Mouse (Mus musculus) naive thymus-derived CD4-positive, alpha-beta T cell, adult 2 months (primary cell): ENCODE data around the gene Igf2r.

Experiments
- DNase-seq: peaks from one replicate; pipeline ENCODE4 v3.0.0-alpha.2; 2011; ENCODE audit warnings: low read depth

Igf2r gene

DNA sequence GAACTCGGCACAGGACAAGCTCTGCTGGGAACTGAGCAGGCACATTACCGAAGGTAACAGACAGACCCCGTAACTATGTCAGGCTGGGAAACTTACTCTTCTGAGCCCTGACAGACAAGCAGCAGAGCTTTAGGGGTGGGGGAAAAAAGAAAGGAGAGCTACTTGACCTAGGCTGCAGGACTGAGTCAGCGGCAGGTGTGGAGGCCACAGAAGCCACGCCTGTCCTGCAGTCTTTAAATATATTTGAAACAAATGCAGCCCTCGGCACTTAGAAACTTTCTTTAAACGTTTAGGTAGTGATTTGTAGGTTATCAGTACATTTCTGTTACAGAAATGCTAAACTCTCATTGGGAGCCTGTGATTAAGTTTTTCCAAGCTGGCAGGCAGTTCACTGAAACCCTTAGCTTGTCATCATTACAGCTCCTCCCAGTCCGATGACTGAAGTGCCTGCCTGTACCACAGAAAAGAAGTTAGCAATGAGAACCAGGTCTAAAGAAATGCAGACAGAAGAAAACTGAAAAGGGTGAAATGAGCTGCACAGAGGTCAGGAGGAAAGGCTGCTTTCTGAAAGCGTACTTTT lies 18.8 kb downstream of the Igf2r start:
- DNase-seq: no peak

DNA sequence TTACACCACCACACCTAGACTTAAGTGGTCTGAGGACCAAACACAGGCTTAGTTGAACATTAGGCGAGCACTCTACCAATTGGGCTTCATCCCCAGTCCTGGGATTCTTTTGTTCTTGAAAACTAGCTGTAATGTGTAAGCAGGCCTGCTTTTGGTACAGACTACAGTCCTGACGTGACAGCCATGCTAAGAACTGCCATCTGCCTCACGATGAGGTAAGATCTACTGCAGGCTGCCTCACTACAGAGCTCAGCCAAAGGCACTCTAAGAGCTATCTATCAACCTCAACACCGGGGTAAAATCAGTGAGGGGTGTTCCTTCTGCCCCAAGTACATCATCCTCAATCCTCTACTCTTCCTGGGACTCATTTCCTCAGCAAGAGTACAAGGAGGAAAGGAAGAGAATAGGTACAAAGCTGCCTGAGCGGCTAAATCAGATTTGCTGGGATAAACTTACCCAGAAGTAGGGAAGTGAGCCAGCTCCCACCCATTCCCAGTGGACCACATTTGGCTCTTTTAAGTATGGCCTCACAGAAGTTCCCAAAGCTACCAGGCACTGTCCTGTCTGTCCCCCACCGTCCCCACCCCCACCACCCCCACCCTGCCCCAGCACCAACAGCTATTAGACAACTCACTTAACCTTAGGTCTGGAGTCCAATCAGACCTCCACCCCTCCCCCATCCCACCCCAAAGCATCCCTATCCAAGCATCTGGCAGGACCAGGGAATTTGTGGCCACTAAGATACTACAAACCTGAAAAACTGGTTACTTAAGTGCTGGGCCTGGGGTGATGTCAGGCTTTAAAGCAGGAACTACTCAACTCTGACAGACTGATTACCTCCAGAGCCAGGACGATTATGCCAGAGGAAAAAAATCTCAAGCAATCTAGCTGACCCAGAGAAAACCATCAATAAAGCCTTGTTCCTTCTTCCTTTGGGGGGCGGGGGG lies 19.8 kb downstream of the Igf2r start:
- no peak for DNase-seq

DNA sequence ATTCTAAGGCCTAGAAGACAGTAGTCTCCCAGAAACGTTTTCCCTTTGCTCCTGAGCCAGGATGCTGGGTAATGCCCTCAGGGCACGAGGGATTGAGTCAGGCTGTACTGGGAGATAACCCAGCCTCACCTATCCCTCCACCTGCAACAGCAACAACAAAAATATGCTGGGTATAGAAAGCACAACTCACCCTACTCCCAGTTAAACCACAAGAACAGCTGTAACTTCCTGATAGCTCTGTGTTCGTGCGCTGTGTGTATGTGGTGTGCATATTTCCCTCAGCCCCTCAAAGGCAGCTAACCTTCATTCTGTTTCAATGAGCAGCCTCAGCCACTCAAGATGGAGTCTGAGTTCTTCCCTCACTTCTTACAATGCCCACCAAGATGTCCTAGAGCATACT lies 23.7 kb downstream of the Igf2r start:
- DNase-seq: peak; percentile 62

DNA sequence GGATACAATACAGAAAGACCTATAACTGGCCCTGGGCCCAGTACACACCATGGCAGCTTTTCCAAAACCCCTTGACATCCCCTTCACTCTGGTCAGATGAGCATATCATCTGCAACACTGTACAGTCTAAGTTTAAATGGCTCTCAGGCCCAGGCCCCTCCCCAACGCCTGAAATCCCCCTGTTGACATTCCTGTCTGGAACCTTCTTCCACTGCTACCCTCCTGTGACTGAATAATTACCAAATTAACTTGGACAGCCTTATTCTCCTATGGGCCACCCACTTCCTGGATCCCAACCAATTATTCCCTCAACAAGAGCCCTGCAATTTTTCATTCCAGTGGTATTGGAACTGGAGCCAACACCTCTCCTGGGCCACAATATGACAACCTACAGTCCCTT lies 25.4 kb downstream of the Igf2r start:
- no peak for DNase-seq

DNA sequence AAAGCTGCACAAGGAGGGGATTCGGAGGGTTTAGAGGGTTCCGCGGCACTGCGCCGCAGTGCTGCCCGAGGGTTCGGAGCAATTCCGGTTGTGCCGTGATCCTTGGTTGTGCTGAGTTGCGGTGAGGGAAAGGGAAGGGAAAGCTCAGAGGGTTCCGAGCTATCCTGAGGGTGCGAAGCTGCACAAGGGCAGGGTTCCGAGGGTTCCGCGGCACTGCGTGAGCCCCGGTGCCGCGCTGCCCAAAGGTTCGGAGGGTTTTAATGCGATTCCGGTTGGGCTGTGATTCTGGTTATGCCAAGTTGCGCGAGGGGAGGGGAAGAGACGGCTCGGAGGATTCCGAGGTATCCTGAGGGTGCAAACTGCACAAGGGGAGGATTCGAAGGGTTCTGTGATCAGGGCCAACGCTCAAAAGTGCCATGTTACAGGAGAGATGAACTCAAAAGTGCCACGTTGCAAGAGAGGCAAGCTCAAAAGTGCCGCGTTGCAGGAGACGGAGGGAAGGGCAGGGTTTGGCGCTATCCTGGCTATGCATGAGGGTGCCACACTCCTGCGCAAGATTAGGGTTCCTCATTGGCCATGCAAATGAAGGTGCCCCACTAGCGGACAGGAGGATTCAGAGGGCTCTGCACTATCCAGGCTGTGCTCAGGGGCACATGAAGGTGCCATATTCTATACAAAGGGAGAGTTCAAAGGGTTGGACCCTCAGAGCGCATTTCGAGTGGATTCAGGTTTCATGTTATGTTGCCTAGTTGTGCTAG lies 27.1 kb downstream of the Igf2r start:
- DNase-seq: peak; percentile 44

DNA sequence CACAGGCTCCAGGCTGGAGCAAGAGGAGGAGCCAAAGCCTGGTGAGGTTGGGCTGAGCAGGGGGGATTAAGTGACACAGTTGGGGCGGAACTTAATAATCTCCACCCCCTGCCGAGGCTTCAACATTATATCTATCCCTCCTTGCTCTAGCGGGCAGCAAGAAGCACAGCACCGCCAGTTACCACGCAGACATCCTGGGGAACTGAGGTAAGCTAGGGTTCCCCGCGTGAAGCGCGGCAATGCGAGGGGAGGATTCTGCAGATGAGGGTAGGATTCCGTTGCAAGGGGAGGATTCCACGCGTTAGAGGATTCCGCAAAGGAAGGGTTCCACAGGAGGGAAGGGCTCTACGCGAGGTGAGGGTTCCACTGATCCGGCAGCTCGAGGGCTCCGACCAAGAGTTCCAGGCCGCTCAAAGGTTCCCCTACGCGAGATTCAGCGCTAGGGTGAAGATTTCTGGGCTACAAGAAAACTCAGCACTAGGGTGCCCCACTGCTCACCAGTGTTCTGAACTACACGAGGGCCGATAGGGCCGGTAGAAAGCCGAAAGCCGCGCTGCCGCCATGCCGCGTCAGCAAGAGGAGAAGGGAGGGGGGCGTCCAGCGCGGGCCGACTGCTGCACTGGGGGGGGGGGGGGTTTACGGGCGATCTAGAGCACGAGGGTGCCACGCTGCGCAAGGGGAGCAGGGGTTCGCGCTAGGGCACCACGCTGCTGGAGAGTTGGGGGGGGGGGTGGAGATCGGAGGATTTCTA lies 28.1 kb downstream of the Igf2r start:
- peak; percentile 79 for DNase-seq

DNA sequence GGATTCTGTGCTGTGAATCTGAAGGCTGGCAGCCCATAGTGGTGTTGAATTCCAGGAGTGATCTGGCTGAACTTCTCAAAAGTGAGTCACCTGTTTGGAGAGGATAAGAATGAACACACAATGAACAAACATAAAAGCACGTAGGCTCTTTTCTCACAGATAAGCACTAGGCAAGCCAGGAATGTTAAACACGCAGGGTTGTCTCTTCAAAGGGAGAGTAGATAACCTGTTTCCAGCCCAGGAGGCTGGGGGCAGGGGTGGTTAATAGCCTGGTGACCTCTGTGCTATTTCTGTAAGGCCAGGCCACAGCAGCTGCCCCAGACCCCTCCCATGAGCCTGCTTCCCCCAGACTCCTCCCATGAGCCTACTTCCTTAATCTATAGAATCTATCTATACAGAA lies 29.1 kb downstream of the Igf2r start:
- DNase-seq: no peak

DNA sequence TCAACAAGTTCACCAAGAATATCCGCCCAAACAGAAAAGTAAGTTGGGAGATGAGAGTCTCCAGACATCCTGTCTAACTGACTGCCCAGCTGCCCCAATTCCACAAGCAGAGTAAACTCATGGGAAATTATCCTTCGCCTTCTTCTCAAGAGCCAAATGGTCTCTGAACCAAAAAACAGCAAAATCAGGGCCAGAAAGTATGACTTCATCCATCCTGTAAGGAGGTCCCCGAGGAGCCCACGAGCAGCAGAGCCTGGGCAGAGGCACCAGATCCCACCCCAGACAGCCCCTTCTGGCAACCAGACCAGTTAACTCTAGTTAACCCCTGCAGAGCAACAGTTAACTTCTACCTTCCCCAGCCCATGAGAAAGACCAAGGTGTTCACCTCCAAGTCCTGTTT lies 29.9 kb downstream of the Igf2r start:
- DNase-seq: no peak

DNA sequence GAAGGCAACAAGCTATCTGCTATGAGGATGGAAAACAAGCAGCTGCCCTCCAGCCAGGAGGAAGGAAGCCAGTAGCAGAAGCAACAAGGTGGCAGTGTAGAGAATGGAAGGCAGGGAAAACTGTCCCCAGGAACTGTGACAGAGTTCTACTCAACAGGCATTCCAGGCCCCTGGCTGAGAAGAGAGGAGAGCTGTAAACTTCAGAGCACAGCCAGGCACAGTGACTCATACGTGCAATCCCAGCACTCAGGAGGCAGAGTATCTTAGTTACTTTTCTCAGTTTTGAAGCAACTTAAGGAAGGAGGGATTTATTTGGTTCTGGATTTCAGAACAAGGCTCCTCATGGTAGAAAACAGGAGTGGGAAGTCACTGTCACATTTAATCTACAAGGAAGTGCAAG lies 31.5 kb downstream of the Igf2r start:
- DNase-seq: no peak

DNA sequence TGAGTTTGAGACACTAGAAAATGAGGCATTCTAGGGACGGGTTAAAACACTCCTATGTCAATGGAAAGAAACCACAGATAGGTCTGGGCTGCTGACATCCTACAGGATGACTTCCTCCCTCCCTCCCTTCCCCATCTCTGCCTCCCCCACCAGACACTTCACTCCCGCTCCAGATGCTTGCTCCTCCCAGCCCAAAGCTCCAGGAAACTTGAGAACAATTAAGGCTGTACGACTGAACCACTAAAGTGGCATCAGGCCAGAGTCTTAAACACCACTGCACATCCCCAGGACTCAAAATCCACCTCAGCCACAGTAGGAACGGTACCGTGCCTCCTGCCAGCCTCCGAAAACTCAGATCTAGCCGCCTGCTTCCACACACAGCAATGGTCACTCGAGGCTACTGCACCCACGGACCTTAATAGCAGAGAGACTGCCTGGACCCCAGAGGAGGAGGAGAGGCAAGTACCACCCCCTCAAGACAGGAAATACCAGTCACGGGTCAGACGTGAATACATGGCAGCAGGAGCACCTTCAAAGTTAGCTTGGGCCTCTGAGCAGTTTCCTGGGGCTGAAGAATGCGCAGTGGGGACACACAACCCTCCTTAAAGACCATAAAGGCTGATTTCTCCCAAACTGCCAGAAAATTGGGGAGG lies 35.1 kb downstream of the Igf2r start:
- no peak for DNase-seq

DNA sequence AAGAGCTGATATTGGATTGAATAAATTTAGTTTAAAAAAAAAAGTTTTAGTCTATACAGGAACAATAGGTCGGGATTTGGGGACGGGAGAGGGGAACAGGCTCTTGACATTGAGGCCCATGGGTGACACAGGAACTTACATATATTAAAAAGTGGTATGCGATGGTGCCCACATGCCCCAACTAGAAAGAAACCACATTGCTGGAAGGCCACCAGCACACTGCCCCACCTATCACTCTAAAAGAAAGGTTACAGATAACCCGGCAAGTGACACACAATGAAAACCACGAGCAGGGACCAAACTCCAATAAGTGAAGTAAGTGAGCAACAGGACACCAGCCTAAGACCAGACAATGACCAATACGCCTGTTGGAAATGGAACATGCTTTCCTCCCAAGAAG lies 36.3 kb downstream of the Igf2r start:
- DNase-seq: no peak

DNA sequence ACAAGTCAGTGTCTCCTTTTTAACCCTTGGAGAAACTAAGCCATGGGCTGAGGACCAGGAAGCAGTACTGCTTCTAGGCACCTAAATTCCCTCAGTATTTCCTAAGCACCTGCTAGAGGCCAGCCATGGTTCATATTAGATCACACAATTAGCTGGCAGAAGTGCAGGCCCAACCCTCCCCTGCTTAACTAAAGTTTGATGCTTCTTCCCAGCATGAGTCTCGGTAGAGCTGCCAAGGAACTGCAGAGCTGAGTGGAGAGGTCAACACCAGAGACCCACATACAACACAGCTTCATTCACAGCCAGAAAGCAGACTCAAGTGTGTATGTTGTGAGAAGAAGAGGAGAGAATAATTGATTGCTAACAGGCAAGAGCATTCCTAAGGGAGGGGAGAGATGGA lies 40.9 kb downstream of the Igf2r start:
- no peak for DNase-seq

DNA sequence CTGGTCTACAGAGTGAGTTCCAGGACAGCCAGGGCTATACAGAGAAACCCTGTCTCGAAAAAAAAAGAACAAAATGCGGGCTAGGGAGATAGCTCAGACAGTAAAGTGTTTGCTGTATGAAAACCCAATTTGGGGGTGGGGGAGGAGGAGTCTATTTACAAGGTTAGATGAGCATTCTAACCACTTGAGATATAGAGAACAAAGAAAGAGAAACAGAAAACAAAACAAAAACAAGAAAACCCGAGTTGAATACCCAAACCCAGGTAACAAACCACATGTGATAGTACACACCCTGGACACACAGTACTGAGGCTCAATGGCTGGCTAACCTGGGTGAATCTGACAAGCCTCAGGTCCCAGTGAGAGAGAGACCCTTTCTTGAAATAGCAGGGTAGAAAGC lies 41.7 kb downstream of the Igf2r start:
- DNase-seq: no peak

DNA sequence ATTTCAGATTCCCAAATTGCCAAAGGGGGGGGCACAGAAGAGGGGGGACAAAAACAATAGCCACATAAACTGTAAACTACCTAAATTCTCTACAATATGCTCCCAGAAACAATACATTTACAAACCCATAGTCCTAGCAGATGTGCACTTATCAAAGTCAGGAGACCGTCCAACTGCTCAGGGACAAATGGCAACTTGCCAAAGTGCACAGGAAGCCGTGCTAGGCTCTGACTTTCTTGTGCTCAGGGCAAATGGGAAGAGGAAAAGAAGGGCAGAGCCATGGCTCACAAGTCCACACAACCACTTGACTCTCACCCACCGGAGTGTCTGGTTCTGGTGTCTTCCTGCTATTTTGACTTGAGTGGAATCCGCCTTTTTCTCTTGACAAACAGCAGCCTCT lies 43.6 kb downstream of the Igf2r start:
- no peak for DNase-seq

DNA sequence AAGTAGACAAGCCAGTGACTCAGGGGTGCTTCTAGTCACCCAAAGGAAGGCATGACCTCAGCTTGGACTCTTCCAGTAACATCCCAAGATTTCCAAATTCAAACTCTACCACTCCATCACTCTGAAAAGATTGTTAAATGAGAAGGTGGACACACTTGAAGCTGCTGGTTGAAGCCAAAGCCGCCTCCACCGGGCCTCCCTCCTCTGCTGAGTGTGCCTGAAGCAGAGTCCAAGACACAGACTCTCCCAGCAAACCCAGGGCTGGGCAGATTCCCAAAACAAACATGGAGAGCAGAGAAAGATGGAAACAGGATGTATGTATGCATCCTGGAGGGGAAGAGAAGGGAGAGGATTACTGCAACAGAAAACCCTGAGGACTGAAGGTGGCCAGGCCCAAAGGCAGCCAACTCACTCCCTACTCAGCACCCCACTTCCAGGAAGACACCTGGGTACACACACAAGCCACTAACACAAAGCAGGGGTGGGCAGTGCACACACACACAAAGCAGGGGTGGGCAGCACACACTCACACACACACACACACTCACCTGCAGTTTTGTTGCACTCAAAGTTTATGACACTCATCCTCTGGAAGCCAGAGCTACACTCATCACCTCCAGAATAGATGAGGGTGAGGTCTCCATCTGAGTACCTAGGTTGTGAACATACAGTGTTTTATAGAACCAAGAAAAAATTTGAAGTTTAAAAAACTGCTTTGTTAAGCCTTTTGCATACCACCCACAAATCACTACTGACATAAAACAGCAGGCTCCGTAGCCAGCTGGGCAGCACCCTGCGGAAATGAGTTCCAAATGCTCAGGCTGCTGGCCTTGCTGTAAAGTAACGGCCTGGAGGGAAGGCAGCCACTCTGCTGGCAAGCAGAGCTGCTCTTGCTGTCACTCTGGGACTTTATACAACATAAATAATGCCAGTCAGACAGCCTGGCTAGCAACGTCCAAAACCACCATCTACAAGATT lies 44.4 kb downstream of the Igf2r start:
- DNase-seq: no peak

DNA sequence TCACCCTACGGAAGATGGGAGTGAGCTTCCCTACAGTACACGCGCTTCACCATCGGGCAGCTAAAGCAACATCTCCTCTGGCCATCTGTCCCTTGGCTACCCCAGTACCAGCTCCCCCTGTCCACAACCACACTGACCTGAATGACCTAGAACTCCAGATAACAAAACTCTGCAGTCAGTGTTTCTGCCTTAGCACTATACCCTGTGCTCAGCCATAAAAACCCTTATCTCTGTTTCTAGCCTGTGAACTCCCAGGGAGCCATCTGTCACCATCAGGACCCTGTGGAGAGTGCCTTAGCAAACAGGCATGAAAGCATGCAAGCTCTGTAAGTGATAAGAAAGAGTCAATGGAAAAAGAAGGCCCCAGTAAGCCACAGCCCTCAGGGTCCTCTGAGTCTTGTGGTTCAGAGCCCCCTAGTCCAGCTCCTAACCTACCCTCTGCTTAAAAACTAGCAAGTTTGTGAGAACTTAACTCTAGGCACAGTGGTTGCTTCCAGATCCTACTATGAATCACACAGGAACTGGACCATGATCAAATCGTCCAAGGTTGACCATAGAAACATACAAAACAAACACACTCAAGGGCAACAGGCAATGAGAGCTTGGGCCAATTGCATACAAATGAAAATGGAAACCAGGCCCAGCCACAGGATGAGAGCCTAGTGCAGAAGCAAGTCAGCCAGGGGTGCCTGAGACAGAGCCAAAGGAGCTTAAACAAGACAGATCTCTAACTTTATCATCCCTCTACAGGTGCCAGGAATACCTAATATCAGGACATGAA lies 45.3 kb downstream of the Igf2r start:
- DNase-seq: no peak

DNA sequence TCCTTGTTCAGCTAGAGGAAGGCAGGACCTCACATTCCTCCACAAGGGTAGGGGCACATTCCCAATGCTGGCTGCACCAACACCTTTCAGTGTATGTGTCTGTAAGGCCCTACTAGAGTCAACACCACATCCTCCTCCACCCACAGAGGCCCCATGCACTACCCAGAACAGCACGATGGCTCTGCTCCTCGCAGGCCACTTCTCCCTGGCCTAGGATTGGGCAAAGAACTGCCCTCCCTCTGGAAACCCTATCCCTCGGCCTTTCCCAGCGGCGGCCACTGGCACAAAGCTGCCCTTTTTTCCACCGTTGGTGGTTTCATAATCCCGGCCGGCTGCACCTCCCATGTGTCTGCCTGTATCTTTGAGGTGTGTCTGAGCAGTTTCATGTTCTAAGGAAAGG lies 46.8 kb downstream of the Igf2r start:
- DNase-seq: no peak

DNA sequence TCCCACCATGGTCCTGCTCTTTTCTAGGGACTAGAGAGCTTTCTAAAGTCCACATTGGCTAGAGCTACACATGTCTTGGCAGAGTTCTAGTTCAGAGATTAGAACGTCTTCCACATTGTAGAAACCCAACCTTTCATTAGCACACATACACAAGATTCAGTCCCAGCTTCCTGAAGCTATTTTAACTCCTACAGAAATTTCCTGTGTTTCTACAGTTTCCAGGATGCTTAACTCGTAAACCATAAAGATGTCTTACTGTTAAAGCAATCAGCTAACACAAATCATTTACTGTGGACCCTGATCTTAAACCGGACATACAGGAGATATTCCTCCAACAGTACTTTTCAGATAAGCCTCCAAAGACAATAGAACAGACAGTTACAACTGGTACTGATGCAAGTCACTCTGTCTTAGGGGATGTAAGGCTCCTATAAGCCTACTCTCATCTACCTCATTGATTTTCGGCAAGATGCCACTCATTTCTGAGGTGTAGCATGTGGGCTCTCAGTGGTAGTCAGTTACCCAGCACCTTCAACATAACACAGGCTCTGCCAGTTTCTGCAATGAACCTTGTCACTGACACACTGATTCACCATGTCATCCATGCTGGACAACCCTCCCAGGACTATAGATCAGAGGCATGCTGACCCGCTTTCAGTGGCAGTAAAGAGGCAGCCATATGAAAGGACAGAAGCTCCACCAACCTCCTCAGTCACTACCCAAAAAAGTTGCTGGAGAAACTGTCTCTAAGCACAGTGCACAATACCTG lies 48.2 kb downstream of the Igf2r start:
- no peak for DNase-seq

DNA sequence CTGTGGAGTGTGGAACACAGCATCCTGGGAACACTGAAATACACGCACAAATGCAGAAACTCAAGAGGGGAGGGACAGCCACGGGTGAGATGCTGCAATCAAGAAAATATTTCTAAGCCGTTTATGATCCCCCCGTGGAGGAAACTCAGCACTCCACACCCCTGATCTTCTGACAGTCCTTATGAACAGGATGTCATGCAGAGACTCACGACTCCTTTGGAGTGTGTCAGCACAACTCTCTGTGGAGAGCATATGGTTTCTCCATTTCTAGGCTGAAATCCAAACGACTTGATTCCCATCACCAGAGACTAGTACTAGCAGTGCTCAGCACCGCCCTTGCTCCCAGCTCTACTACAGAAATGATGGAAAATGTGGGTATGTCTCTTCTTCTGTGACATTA lies 51.2 kb downstream of the Igf2r start:
- no peak for DNase-seq
